Mouse (Mus musculus): ENCODE data around the gene Nlgn1. TPM values are rescaled to one million over a fixed set of nuclear protein-coding genes. Genes with fewer than 3 reads are reported as not detected.

The Nlgn1 gene
- polyA plus RNA-seq, 1 experiment from 2014 or later = 1.9 TPM

DNA sequence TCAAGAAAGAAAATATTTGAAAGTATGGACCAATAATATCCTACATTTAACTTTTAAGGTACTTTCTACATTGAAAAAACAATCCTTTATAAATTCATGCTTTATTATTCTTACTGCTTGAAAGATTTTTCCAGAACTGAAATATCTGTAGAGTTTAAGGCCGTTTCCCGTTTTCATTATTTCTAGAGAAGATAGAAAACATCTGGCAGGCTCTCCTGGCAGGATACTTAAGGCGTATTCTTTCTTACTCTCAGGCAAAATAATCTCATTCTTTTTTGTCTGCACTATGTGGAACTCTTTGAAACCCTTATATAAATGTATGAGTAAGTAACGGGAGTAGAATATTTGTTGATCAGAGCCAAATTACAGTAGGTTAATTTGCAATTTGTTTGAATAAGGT is 882.9 kb downstream of the Nlgn1 start:
- H3K27me3 ChIP-seq (ENCODE audit: low read depth, poor library complexity, severe bottlenecking) = no peaks in the 10 kb centered on the region
- H3K4me1 ChIP-seq = peaks cover 9% of the 10 kb centered on the region; the same call in 1 of the 2 replicates
- H3K9me3 ChIP-seq (replicated peaks) = no peaks in the 10 kb centered on the region; the same call in 1 of the 2 replicates
- DNase-seq (ENCODE audit: low spot score) = no peak
- H3K4me3 ChIP-seq = no peak overlapping the region
- WGBS = 87% methylated on average over 4 of the region's 4 CpGs
- no peak overlapping the region for H3K27ac ChIP-seq (replicated peaks)
- no peaks in the 10 kb centered on the region for H3K36me3 ChIP-seq

DNA sequence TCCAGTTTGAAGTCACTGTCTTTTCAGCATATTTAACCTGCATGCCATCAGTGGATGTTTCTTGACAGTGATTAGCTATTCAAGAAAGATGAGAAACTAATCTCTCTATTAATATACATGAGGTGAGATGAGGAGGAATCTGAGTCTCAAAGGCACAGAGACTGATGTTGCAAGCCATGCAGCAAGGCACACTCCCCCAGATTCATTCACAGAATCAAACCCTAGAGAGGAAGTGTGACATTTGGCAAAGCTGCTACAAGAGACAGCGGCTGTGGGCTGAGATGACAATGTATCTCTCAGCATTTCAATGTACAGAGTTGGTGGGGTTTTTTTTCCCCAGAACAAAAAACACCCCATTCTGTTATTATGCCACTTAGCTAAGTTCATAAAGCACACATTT is 885.1 kb downstream of the Nlgn1 start:
- no peak for DNase-seq (ENCODE audit: low spot score)
- 86% methylated on average over 1 of the region's 1 CpGs for WGBS
- Histone ChIP-seq H3K4me3 (no peak overlapping the region), H3K27me3 (ENCODE audit: low read depth, poor library complexity, severe bottlenecking) (no peaks in the 10 kb centered on the region), H3K4me1 (peaks cover 6% of the 10 kb centered on the region; the same call in 1 of the 2 replicates), H3K27ac (replicated peaks) (no peak overlapping the region), H3K36me3 (no peaks in the 10 kb centered on the region), H3K9me3 (replicated peaks) (no peaks in the 10 kb centered on the region; the same call in 1 of the 2 replicates)

DNA sequence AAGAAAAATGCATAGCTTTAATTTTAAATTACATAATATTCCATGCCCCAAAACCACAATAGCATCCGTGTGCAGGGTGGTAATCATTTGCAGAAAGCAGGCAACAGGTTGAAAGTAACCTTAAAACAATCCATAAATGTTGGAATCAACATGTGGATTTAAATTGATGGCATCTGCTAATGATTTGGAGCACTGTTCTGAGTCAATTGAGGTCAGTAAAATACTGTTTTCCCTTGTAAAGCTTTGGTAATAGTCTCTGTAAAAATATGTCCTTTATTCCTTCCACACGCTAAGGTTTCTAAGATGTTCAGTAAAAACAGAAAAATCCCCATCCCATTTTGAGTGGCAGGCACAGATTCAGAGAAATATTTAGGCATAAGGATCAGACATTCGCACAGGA is 888.6 kb downstream of the Nlgn1 start:
- Histone ChIP-seq H3K27ac (replicated peaks) (no peak overlapping the region), H3K27me3 (ENCODE audit: low read depth, poor library complexity, severe bottlenecking) (no peaks in the 10 kb centered on the region), H3K9me3 (replicated peaks) (no peaks in the 10 kb centered on the region; the same call in 1 of the 2 replicates), H3K4me3 (no peak overlapping the region), H3K4me1 (peaks cover 4% of the 10 kb centered on the region; the same call in 1 of the 2 replicates), H3K36me3 (no peaks in the 10 kb centered on the region)
- 75% methylated on average over 3 of the region's 3 CpGs for WGBS
- no peak for DNase-seq (ENCODE audit: low spot score)

DNA sequence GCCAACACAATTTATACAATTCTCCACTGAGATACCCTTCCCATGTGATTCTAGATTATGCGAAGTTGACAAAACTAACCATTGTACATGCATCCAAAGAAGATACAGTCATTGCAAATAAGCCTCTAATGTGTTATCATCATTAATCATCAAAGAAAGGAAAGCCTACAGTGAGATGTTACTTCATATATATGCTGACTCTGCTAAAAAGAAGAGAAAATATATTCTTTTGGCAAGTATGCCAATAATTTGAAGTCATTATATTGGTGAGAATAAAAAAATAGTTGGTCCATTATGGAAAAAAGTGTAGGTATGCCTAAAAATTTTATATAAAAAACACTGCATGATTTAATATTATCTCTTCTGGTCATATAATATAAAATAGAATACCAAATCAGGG is 889.6 kb downstream of the Nlgn1 start:
- Histone ChIP-seq H3K27ac (replicated peaks) (no peak overlapping the region), H3K36me3 (no peaks in the 10 kb centered on the region), H3K9me3 (replicated peaks) (no peaks in the 10 kb centered on the region), H3K4me1 (peaks cover 4% of the 10 kb centered on the region; the same call in 1 of the 2 replicates), H3K4me3 (no peak overlapping the region), H3K27me3 (ENCODE audit: low read depth, poor library complexity, severe bottlenecking) (no peaks in the 10 kb centered on the region)
- WGBS = 95% methylated on average over 1 of the region's 1 CpGs
- no peak for DNase-seq (ENCODE audit: low spot score)

DNA sequence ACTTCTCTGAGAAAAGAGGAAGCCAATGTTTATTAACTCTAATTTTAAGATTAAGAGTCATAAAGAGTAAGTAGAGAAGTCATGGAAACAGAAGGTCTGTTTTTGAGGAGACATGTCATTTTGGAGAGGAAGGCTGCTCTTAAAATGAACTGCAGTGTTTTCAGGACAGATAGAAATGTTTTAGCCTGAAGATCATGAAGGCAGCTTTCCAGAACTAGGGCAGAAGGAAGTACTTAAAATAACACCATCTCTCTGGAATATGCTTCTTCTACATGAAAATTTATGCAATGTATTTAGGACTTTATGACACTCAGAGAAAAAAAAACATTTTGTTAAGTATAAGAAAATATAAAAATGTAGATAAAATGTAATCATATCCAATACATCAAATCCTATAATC is 905.3 kb downstream of the Nlgn1 start:
- no peak overlapping the region for H3K27ac ChIP-seq (replicated peaks)
- H3K27me3 ChIP-seq (ENCODE audit: low read depth, poor library complexity, severe bottlenecking) = no peaks in the 10 kb centered on the region
- no peak for DNase-seq (ENCODE audit: low spot score)
- H3K4me3 ChIP-seq = no peak overlapping the region
- H3K9me3 ChIP-seq (replicated peaks) = no peaks in the 10 kb centered on the region
- H3K4me1 ChIP-seq = no peaks in the 10 kb centered on the region
- H3K36me3 ChIP-seq = no peaks in the 10 kb centered on the region

DNA sequence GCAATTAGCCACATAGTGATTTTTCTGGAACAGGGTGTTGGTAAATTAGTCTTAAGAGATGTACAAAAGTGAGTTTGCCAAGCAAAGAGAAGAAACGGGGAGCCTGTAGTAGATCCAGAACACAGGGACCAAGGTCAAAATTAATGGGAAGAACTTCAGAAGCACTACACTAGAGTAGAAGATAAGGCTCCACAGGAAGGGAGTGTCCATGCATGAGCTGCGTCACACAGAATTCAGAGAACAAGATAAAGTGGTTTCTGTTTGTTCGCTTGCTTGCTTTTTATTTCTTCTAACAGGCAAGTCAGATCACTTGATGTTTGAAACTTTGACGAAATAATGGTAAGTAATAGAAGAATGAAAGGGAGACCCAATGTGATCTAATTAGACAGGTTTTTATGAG is 920.3 kb downstream of the Nlgn1 start:
- Histone ChIP-seq H3K36me3 (no peaks in the 10 kb centered on the region), H3K27ac (replicated peaks) (no peak overlapping the region), H3K27me3 (ENCODE audit: low read depth, poor library complexity, severe bottlenecking) (no peaks in the 10 kb centered on the region), H3K4me1 (no peaks in the 10 kb centered on the region), H3K4me3 (no peak overlapping the region), H3K9me3 (replicated peaks) (no peaks in the 10 kb centered on the region; the same call in 1 of the 2 replicates)
- WGBS = 92% methylated on average over 4 of the region's 4 CpGs
- DNase-seq (ENCODE audit: low spot score) = no peak
